Mouse (Mus musculus): ENCODE results near the gene Gm49721. TPM values are rescaled to one million over a fixed set of nuclear protein-coding genes. Genes with fewer than 3 reads are reported as not detected.
"Not testable (repeated sequence)": the region's sequence is repeated elsewhere in the genome, so short reads cannot be mapped to it uniquely, and the experiment has no call there.

Gm49721 gene
- polyA plus RNA-seq, 1 experiment from 2014 or later: 0.35 TPM

- H3K4me3 ChIP-seq; H3K27ac ChIP-seq; H3K9ac ChIP-seq; ATAC-seq (replicated peaks); H3K36me3 ChIP-seq (replicated peaks); H3K4me2 ChIP-seq; H3K9me3 ChIP-seq; H3K27me3 ChIP-seq (replicated peaks); H3K4me1 ChIP-seq: not testable (repeated sequence)
- WGBS: 100% methylated on average over 1 of the region's 7 CpGs
Measured at GRCm38 (mm10) chr17:6997778-6998490, 19.2 kb downstream of the Gm49721 start.

GRCm38 (mm10) chr17:7001790-7002585 lies 23.3 kb downstream of the Gm49721 start:
- H3K27me3 ChIP-seq (replicated peaks); H3K4me1 ChIP-seq; H3K27ac ChIP-seq; H3K36me3 ChIP-seq (replicated peaks); H3K4me3 ChIP-seq; ATAC-seq (replicated peaks); H3K9me3 ChIP-seq; H3K4me2 ChIP-seq; H3K9ac ChIP-seq: not testable (repeated sequence)
- 86% methylated on average over 9 of the region's 12 CpGs for WGBS

GRCm38 (mm10) chr17:7003392-7003791 lies 24.7 kb downstream of the Gm49721 start:
- H3K36me3 ChIP-seq (replicated peaks); H3K9ac ChIP-seq; H3K27me3 ChIP-seq (replicated peaks); H3K9me3 ChIP-seq; ATAC-seq (replicated peaks); H3K4me3 ChIP-seq; H3K4me2 ChIP-seq; H3K4me1 ChIP-seq; H3K27ac ChIP-seq: not testable (repeated sequence)
- no CpG with 5 or more reads among the region's 3 CpGs for WGBS

GRCm38 (mm10) chr17:7005646-7006045 lies 26.9 kb downstream of the Gm49721 start:
- ATAC-seq (replicated peaks); H3K9me3 ChIP-seq; H3K27ac ChIP-seq; H3K4me3 ChIP-seq; H3K4me2 ChIP-seq; H3K4me1 ChIP-seq; H3K36me3 ChIP-seq (replicated peaks); H3K27me3 ChIP-seq (replicated peaks); H3K9ac ChIP-seq: not testable (repeated sequence)
- 27% methylated on average over 3 of the region's 4 CpGs for WGBS

- H3K9me3 ChIP-seq; H3K27ac ChIP-seq; H3K36me3 ChIP-seq (replicated peaks); ATAC-seq (replicated peaks); H3K4me2 ChIP-seq; H3K4me1 ChIP-seq; H3K4me3 ChIP-seq; H3K9ac ChIP-seq; H3K27me3 ChIP-seq (replicated peaks): not testable (repeated sequence)
Measured at GRCm38 (mm10) chr17:7008885-7009284, 30.2 kb downstream of the Gm49721 start.

GRCm38 (mm10) chr17:7009440-7009839 lies 30.7 kb downstream of the Gm49721 start:
- H3K4me1 ChIP-seq; H3K27ac ChIP-seq; ATAC-seq (replicated peaks); H3K4me3 ChIP-seq; H3K36me3 ChIP-seq (replicated peaks); H3K9me3 ChIP-seq; H3K27me3 ChIP-seq (replicated peaks); H3K9ac ChIP-seq; H3K4me2 ChIP-seq: not testable (repeated sequence)
- WGBS: no CpG with 5 or more reads among the region's 7 CpGs

- H3K9me3 ChIP-seq; ATAC-seq (replicated peaks); H3K36me3 ChIP-seq (replicated peaks); H3K9ac ChIP-seq; H3K4me3 ChIP-seq; H3K4me1 ChIP-seq; H3K27ac ChIP-seq; H3K27me3 ChIP-seq (replicated peaks); H3K4me2 ChIP-seq: not testable (repeated sequence)
- WGBS: 76% methylated on average over 4 of the region's 9 CpGs
Measured at GRCm38 (mm10) chr17:7009901-7010300, 31.2 kb downstream of the Gm49721 start.

- WGBS: no CpG with 5 or more reads among the region's 1 CpGs
- H3K36me3 ChIP-seq (replicated peaks): not testable (repeated sequence)
Measured at GRCm38 (mm10) chr17:7014190-7014589, 35.5 kb downstream of the Gm49721 start.

GRCm38 (mm10) chr17:7025257-7025656 lies 46.6 kb downstream of the Gm49721 start, which contains the start of gene Gm1604a:
Gene Gm1604a, plus strand, starts transcription at chr17:7025568.
- ATAC-seq (replicated peaks): peak; percentile 88
- not testable (repeated sequence) for H3K9me3 ChIP-seq; H3K4me3 ChIP-seq; H3K4me1 ChIP-seq; H3K27ac ChIP-seq; H3K27me3 ChIP-seq (replicated peaks); H3K9ac ChIP-seq; H3K36me3 ChIP-seq (replicated peaks)
- WGBS: 2% methylated on average over 6 of the region's 14 CpGs
- H3K4me2 ChIP-seq: peak within 1 kb of the TSS; percentile 24; the same call in 1 of the 2 replicates

More at GRCm38 (mm10) chr17:7014190-7014589, 35.5 kb downstream of the Gm49721 start:
- H3K9ac ChIP-seq; H3K4me3 ChIP-seq; H3K4me1 ChIP-seq; H3K4me2 ChIP-seq; H3K27ac ChIP-seq; ATAC-seq (replicated peaks); H3K9me3 ChIP-seq; H3K27me3 ChIP-seq (replicated peaks): not testable (repeated sequence)

GRCm38 (mm10) chr17:7025764-7026346 lies 47.2 kb downstream of the Gm49721 start:
- not testable (repeated sequence) for H3K9ac ChIP-seq; H3K27me3 ChIP-seq (replicated peaks); H3K4me1 ChIP-seq; H3K36me3 ChIP-seq (replicated peaks); H3K9me3 ChIP-seq; H3K4me3 ChIP-seq; H3K4me2 ChIP-seq; H3K27ac ChIP-seq
- 34% methylated on average over 3 of the region's 14 CpGs for WGBS
- peak; percentile 57 for ATAC-seq (replicated peaks)

- H3K27me3 ChIP-seq (replicated peaks); H3K9me3 ChIP-seq; H3K4me2 ChIP-seq; H3K4me1 ChIP-seq; H3K4me3 ChIP-seq; H3K9ac ChIP-seq; H3K27ac ChIP-seq; H3K36me3 ChIP-seq (replicated peaks); ATAC-seq (replicated peaks): not testable (repeated sequence)
- 77% methylated on average over 5 of the region's 7 CpGs for WGBS
Measured at GRCm38 (mm10) chr17:7030204-7030603, 51.5 kb downstream of the Gm49721 start.

GRCm38 (mm10) chr17:7030622-7031174 lies 52.0 kb downstream of the Gm49721 start:
- not testable (repeated sequence) for H3K9ac ChIP-seq; H3K36me3 ChIP-seq (replicated peaks); H3K4me2 ChIP-seq; H3K27ac ChIP-seq; H3K9me3 ChIP-seq; ATAC-seq (replicated peaks); H3K4me1 ChIP-seq; H3K4me3 ChIP-seq; H3K27me3 ChIP-seq (replicated peaks)
- WGBS: 68% methylated on average over 3 of the region's 6 CpGs

Data from midbrain, embryonic 15.5 days (tissue).